Comparison of ENCODE assay signal across 8 mouse cellular contexts in the genomic region with DNA sequence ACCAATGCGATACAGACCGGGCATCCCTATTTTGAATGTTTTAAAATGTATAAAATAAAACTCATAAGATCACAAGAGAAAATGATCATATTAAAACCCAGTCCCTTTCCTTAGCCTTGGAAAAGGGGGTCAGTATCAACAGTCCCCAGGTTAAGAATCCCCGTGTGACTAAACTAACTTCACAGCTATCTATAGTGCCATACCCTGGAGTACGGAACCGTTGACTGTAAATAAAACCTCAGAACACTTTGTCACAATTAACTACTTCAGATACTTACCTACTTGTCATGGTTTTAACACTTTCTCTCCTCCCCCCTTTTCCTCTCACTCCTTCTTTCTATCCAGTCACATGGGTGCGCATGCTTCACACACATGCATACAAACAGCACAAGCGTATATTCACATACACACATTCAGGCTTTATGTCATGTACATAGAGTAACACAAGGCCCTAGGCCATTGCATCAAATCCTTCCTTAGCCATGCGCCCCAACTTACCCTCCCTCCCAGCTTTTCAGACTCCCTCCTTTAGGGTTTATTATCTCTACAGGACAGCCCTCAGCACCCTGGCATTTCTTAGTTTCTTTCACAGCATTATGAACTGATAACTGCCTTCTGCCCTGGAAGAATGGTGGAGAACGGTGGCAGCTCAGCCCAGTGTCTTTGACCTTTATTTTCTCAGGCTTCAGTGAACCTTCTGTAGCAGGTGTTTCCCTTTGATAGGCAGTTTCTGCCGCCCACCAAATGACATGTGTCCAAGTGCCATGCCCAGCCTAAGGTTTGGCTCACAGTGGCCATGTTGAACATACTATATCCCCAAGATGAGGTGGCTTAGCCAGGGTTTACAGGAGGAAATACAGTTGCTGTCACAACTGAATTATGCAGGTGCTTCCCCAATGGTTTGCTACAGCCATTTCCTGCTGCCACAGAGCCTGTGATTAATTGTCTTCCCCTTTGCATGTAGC. TPM values are rescaled to one million over a fixed set of nuclear protein-coding genes. Genes with fewer than 3 reads are reported as not detected.
DNase-seq lines count a peak whose midpoint lies in the region; ATAC-seq and TF ChIP-seq lines count a peak whose summit lies in the region.

Cd47 (plus strand) TSS at position 937 of the 965 bp plus-strand sequence.

- H3K27me3 ChIP-seq in G1E (ENCODE audit: insufficient read depth, low read length): no peaks in the 10 kb centered on the region
- no peaks in the 10 kb centered on the region for H3K27me3 ChIP-seq in intestine, postnatal 0 days (replicated peaks; ENCODE audit: control insufficient read depth, insufficient read depth, low read length)
- H3K27me3 ChIP-seq in limb, embryonic 15.5 days: no peaks in the 10 kb centered on the region

- peak; percentile 49 for DNase-seq in G1E (ENCODE audit: low spot score)
- peak in 1 of 2 experiments; percentile 26 for DNase-seq in heart, adult 18-20 months
- DNase-seq in right cerebral cortex, postnatal 10 days (ENCODE audit: low spot score in 2 of 2): no peak
- DNase-seq in ovary, postnatal 36 days (ENCODE audit: low spot score): no peak

- H3K36me3 ChIP-seq in G1E (replicated peaks): no peaks in the 10 kb centered on the region
- H3K36me3 ChIP-seq in intestine, postnatal 0 days (ENCODE audit: control insufficient read depth, insufficient read depth): no peaks in the 10 kb centered on the region
- no peaks in the 10 kb centered on the region for H3K36me3 ChIP-seq in limb, embryonic 15.5 days

- 81% methylated on average over 10 of the region's 10 CpGs for WGBS in intestine, postnatal 0 days
- WGBS in limb, embryonic 15.5 days: 80% methylated on average over 10 of the region's 10 CpGs

- peaks cover 89% of the 10 kb centered on the region for H3K4me1 ChIP-seq in G1E (ENCODE audit: insufficient read depth, low read depth, low read length)
- H3K4me1 ChIP-seq in intestine, postnatal 0 days (replicated peaks; ENCODE audit: control insufficient read depth, insufficient read depth, low read length): no peaks in the 10 kb centered on the region
- peaks cover 7% of the 10 kb centered on the region for H3K4me1 ChIP-seq in limb, embryonic 15.5 days

- peak; percentile 88 for ATAC-seq in G1E (ENCODE audit: extremely low read depth, insufficient number of reproducible peaks, low FRiP score, poor library complexity, severe bottlenecking)
- ATAC-seq in common myeloid progenitor, adult 5-6 weeks (replicated peaks; ENCODE audit: low read depth, poor library complexity, severe bottlenecking): peak; percentile 75
- ATAC-seq in intestine, postnatal 0 days: no peak
- no peak for ATAC-seq in limb, embryonic 15.5 days (ENCODE audit: insufficient number of reproducible peaks, low FRiP score, low TSS enrichment, low read depth)
- peak; percentile 54 for ATAC-seq in monocyte, adult 5-6 weeks (replicated peaks; ENCODE audit: insufficient number of reproducible peaks, low FRiP score, low TSS enrichment, poor library complexity, severe bottlenecking)

- no peak within 1 kb of the TSS for H3K9ac ChIP-seq in intestine, postnatal 0 days (ENCODE audit: low read depth, low read length)
- H3K9ac ChIP-seq in limb, embryonic 15.5 days: no peak within 1 kb of the TSS

- H3K4me3 ChIP-seq in G1E (ENCODE audit: low read depth, low read length): no peak within 1 kb of the TSS; the same call in 1 of the 2 replicates
- no peak within 1 kb of the TSS for H3K4me3 ChIP-seq in intestine, postnatal 0 days (ENCODE audit: low read depth, low read length)
- no peak within 1 kb of the TSS for H3K4me3 ChIP-seq in limb, embryonic 15.5 days

- H3K9me3 ChIP-seq in G1E (replicated peaks): no peaks in the 10 kb centered on the region
- no peaks in the 10 kb centered on the region for H3K9me3 ChIP-seq in intestine, postnatal 0 days (ENCODE audit: control insufficient read depth)
- no peaks in the 10 kb centered on the region for H3K9me3 ChIP-seq in limb, embryonic 15.5 days

- H3K4me2 ChIP-seq in intestine, postnatal 0 days (replicated peaks; ENCODE audit: low read depth): no peak within 1 kb of the TSS
- no peak within 1 kb of the TSS for H3K4me2 ChIP-seq in limb, embryonic 15.5 days

- no peak within 1 kb of the TSS for H3K27ac ChIP-seq in intestine, postnatal 0 days (ENCODE audit: low read depth, low read length)
- H3K27ac ChIP-seq in limb, embryonic 15.5 days: no peak within 1 kb of the TSS

- no peak for TF ChIP-seq CTCF in G1E (IDR thresholded peaks at IDR 0.05; ENCODE audit: low read depth, low read length)
- TF ChIP-seq CTCF in intestine, postnatal 0 days (IDR thresholded peaks at IDR 0.05; ENCODE audit: low read depth): no peak

RNA-seq across cellular contexts. Expression of gene Cd47, which starts in this region (rescaled TPM):
- 418 and 451 TPM in 2 replicates for total RNA-seq in G1E (2014; fragmentation: Nextera tagmentation)
- total RNA-seq in G1E (2017): 149 and 155 TPM in 2 replicates
- 88.8 and 95.1 TPM in 2 replicates for polyA plus RNA-seq in G1E (2012)
- total RNA-seq in common myeloid progenitor, adult 5-6 weeks (2017): 237 and 246 TPM in 2 replicates
- 10 to 100 TPM; 79.4 to 84.7 TPM for total RNA-seq in heart, adult 18-20 months (2021)
- 98.2 and 113 TPM in 2 replicates for polyA plus RNA-seq in intestine, postnatal 0 days (2015; fragmentation: Nextera tagmentation; extraction: Ambion mirVana)
- 103 and 106 TPM in 2 replicates for polyA plus RNA-seq in limb, embryonic 15.5 days (2015; fragmentation: Nextera tagmentation; extraction: Ambion mirVana)
- total RNA-seq in monocyte, adult 5-6 weeks (2017): 293 to 337 TPM (median 305 TPM) in 3 replicates

Comparison
In these comparisons a context has a peak if more than half of its experiments do, and no peak if none do; other contexts are left out.
1. ATAC-seq: peak in G1E (single experiment), common myeloid progenitor, adult 5-6 weeks (single experiment) and monocyte, adult 5-6 weeks (single experiment); none in intestine, postnatal 0 days (single experiment) and limb, embryonic 15.5 days (single experiment).